Mouse (Mus musculus) MN1 (cell line): ENCODE data around the gene Pnpla6.
"Not testable (repeated sequence)": the region's sequence is repeated elsewhere in the genome, so short reads cannot be mapped to it uniquely, and the experiment has no call there.

Experiments used
- DNase-seq: peaks from one replicate; pipeline ENCODE4 v3.0.0-alpha.2; 2016; ENCODE audit warnings: low spot score

Pnpla6 gene

GRCm38 (mm10) chr8:3576211-3576960 lies 61.2 kb downstream of the Pnpla6 start:
- no peak for DNase-seq

DNA sequence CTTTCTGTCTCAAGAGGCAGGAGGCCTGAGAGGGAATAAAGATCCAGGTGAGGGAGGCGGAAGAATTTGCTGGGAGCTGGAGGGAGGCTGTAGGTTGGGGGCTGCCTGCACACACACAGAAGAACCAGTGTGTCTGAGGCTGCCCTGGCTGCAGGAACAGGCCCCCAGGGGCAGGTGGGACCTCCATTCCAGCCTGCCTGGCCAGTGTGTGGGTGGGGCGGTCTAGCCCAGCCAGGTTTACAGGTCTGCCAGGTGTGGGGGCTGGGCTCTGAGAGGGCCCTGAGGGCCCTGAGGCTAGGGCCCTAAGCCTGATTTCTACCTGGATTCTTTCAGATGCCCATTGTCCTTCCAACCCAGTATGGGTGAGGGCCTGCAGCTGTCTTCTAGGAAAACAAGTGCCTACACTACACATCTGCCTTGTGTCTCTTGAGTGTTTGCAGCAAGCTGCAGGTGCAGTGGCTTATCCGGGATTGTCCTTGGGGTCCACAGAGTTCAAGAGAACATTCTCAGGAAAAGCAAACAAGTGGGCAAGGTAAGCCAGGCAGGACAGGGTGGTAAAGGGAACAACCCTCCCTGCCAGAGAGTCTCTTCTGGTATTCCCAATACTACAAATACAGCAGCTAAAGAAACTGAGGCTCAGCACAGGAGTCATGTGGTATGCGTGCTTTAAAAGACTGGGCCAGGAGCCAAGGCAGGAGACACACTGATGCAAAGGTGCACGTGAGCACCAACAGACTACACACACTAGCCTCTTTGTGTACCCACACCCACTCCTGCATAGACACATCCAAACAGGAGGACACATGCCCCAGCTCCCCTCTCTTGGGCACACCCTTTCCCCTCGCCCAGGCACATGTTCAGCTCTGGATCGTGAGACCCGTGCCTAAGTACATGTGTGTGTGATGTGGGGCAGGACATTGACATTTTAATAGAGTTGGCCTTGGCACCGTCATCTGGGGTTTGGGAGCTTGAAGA lies 64.5 kb downstream of the Pnpla6 start:
- DNase-seq, result no peak

DNA sequence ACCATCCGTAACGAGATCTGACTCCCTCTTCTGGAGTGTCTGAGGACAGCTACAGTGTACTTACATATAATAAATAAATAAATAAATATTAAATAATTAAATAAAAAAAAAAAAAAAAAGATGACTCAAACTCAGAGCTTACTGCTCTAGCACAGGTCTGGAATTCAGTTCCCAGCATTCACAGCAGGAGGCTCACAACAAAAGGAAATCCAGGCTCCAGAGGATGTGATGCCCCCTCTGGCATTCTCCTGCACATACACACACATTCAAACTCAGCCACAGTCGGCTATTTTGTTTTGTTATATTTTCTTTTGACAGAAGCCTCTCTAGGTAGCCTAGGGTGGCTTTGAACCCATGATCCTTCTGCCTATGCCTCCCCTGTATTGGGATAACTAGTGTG lies 66.8 kb downstream of the Pnpla6 start:
- not testable (repeated sequence) for DNase-seq

GRCm38 (mm10) chr8:3586452-3586851 lies 71.3 kb downstream of the Pnpla6 start:
- DNase-seq, result no peak

DNA sequence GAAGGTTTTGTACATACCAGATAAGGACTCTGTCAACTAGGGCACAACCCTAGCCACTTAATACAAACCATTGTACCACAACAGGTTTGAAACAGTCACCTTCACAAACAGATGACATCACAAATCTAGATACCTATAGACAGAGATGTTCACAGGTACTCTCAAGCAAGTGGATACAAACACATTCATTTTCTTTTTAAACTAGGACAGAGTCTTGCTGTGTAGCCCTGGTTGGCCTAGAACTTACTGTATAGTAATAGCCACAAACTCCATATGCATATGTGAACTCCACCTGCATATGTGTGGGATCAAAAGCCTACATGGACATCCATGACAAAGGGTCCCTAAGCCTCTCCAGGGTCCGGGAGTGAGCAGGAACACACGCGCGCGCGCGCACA lies 71.8 kb downstream of the Pnpla6 start, which contains the start of gene Camsap3:
Gene Camsap3, plus strand, starts transcription at position 301 of the 398 bp plus-strand sequence.
- DNase-seq, result no peak

GRCm38 (mm10) chr8:3587391-3588257 lies 72.4 kb downstream of the Pnpla6 start:
- peak; percentile 90 for DNase-seq

DNA sequence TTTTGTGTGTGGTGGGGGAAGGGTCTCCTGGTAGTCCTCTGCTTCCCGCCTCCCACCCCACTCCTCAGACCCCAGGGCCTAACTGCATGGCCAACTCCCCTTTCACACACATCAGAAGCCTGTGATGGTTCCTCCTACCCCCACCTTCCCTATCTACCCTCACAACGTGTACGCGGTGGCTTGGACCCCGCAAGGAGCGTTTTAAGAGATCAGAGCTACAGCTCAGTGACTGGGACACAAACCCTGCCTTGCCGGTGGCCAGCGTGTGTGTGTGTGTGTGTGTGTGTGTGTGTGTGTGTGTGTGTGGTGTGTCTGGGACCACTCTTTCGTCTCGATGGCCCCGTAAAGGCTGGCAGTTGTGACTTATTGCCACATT lies 73.1 kb downstream of the Pnpla6 start:
- peak; percentile 51 for DNase-seq

- DNase-seq, result peak; percentile 51
Observed at GRCm38 (mm10) chr8:3593470-3593869, 78.3 kb downstream of the Pnpla6 start.
